Mouse (Mus musculus) neural tube, embryonic 14.5 days (tissue): Measurements from ENCODE around the gene Soat1. TPM values are rescaled to one million over a fixed set of nuclear protein-coding genes. Genes with fewer than 3 reads are reported as not detected.

Experiments
- ATAC-seq: fragments of 200-750 bp; cut with Nextera tagmentation; 2 replicates; pipeline ENCODE4 v1.8.0; 2017; ENCODE audit warnings: low read depth, mild to moderate bottlenecking, moderate TSS enrichment, moderate library complexity
- H3K27ac ChIP-seq: fragments of 300-500 bp; sonication (generic); 2 replicates; pipeline ENCODE4 v1.5.1; 2014; ENCODE audit warnings: low read depth, mild to moderate bottlenecking, control low read depth, low read length, moderate library complexity, mixed read lengths
- H3K27me3 ChIP-seq: fragments of 300-500 bp; sonication (generic); 2 replicates; pipeline ENCODE4 v1.6.1; 2014; ENCODE audit warnings: low read length; ENCODE audit not compliant: control insufficient read depth, insufficient read depth
- H3K36me3 ChIP-seq: fragments of 300-500 bp; sonication (generic); 2 replicates; pipeline ENCODE4 v1.6.1; 2014; ENCODE audit warnings: low read length, mixed read lengths; ENCODE audit not compliant: control insufficient read depth, insufficient read depth
- H3K4me1 ChIP-seq: fragments of 300-500 bp; sonication (generic); 2 replicates; pipeline ENCODE4 v1.6.1; 2014; ENCODE audit warnings: low read length; ENCODE audit not compliant: control insufficient read depth, insufficient read depth
- H3K4me2 ChIP-seq: fragments of 300-500 bp; sonication (generic); 2 replicates; pipeline ENCODE4 v1.6.1; 2014; ENCODE audit warnings: mild to moderate bottlenecking, low read depth, low read length, control low read depth
- H3K4me3 ChIP-seq: fragments of 300-500 bp; sonication (generic); 2 replicates; pipeline ENCODE4 v1.5.1; 2014; ENCODE audit warnings: low read depth, low read length, control low read depth, mixed read lengths
- H3K9ac ChIP-seq: fragments of 300-500 bp; sonication (generic); replicated peaks from 2 replicates; pipeline ENCODE4 v1.6.1; 2014; ENCODE audit warnings: low read depth, mild to moderate bottlenecking, control low read depth, low read length, mixed read lengths
- H3K9me3 ChIP-seq: fragments of 300-500 bp; sonication (generic); 2 replicates; pipeline ENCODE4 v1.6.1; 2016; ENCODE audit warnings: low read length; ENCODE audit not compliant: control insufficient read depth
- WGBS: fragments of 180-500 bp; shearing (Covaris S2); extraction: QIAGEN DNeasy Blood & Tissue Kit; methylation state at CpG from one replicate; pipeline ENCODE4 v1.1.7; 2014; 5-methylcytosine and 5-hydroxymethylcytosine counted together
- polyA plus RNA-seq: library from polyadenylated mRNA; unstranded; fragments of >200 nt; fragmentation: Nextera tagmentation; extraction: Ambion mirVana; gene quantifications from 2 replicates; pipeline ENCODE4 v1.2.1, GENCODE M21; 2014

Gene Soat1
- polyA plus RNA-seq, 1 experiment from 2014 or later, result 8.9 TPM

DNA sequence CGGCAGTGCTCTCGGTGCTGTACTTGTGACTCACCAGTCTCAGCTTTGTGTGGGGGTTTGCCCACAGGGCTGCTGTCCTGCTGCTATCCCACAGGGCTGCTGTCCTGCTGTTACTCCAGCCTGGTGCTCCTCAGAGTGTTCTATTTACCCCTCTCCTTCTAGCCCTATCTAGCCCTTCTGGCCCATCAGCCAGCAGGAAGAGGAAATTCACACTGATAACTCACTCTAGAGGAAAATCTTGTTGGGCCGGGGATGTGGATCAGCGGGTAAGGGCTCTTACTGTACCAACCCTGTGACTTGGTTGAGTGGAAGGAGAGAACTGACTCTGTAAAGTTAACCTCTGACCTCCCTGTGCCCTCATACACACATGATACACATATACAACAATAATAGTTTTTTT lies 81.0 kb downstream of the Soat1 start:
- H3K4me1 ChIP-seq, result no peaks in the 10 kb centered on the region
- H3K27me3 ChIP-seq, result no peaks in the 10 kb centered on the region
- no peak overlapping the region for H3K4me2 ChIP-seq
- no peak overlapping the region for H3K27ac ChIP-seq
- no peak for ATAC-seq
- no peaks in the 10 kb centered on the region for H3K9me3 ChIP-seq
- H3K36me3 ChIP-seq, result no peaks in the 10 kb centered on the region
- no peak overlapping the region for H3K9ac ChIP-seq
- 91% methylated on average over 4 of the region's 4 CpGs for WGBS
- no peak overlapping the region for H3K4me3 ChIP-seq

DNA sequence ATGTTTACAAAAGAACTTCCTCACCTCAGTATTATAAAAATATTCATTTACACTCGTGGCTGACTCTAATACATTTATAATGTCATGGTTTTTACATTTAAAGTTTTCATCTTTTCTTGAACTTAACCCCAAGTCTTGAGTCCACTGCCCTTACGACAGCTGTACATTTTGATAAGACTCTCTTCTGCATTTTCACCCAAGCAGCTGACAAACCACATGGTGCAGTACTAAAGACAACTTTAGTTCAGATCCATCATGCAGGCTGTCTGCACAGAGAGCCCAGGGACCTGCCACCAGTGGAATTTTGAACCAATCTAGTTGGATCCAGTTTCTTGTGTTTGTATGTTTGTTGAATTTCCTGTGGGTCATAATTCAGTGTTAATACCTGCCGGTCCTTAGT lies 87.3 kb downstream of the Soat1 start:
- Histone ChIP-seq H3K27me3 (no peaks in the 10 kb centered on the region), H3K4me1 (no peaks in the 10 kb centered on the region), H3K4me3 (no peak overlapping the region), H3K9ac (no peak overlapping the region), H3K4me2 (no peak overlapping the region), H3K27ac (no peak overlapping the region), H3K9me3 (no peaks in the 10 kb centered on the region), H3K36me3 (no peaks in the 10 kb centered on the region)
- 76% methylated on average over 3 of the region's 3 CpGs for WGBS
- ATAC-seq, result no peak

DNA sequence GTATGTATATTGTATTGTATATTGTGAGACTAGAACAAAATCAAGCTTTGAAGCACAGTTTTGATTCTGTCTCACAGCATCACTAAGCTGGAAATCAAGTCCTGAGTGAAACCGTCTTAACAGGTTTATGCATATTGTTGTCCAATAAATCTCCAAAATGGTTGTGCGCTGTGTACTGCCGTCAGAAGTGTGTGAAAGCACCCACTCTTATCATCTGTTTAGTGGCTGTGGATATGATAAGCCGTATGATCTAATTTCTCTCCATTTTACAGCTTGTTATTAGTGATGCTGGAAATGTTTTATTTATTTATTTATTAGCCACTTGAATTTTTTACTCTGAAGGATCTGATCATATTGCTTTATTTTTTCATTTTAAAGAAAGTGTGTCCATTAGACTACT lies 87.9 kb downstream of the Soat1 start:
- H3K27ac ChIP-seq, result no peak overlapping the region

DNA sequence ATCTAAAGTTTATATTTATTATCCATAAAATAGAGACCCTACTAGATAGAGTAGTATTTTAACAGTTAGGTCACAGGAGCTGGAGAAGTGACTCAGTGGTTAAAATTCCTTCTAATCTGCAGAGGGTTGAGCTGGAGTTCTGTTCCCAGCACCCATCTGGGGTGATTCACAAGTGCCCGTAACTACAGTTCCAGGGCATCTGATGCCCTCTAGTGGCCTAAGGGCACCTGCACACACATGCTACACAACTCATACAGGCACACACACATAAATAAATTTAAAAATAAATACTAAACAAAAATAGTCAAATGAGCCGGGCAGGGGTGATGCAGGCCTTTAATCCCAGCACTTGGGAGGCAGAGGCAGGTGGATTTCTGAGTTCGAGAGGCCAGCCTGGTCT lies 92.9 kb downstream of the Soat1 start:
- H3K4me2 ChIP-seq, result no peak overlapping the region
- H3K9me3 ChIP-seq, result no peaks in the 10 kb centered on the region
- no peak overlapping the region for H3K27ac ChIP-seq
- WGBS, result 90% methylated on average over 3 of the region's 3 CpGs
- H3K36me3 ChIP-seq, result no peaks in the 10 kb centered on the region
- no peaks in the 10 kb centered on the region for H3K4me1 ChIP-seq
- H3K9ac ChIP-seq, result no peak overlapping the region
- H3K4me3 ChIP-seq, result no peak overlapping the region
- H3K27me3 ChIP-seq, result no peaks in the 10 kb centered on the region
- no peak for ATAC-seq

More for the DNA sequence above, 87.9 kb downstream of the Soat1 start:
- Histone ChIP-seq H3K4me2 (no peak overlapping the region), H3K27me3 (no peaks in the 10 kb centered on the region), H3K4me3 (no peak overlapping the region), H3K9me3 (no peaks in the 10 kb centered on the region), H3K9ac (no peak overlapping the region), H3K4me1 (no peaks in the 10 kb centered on the region), H3K36me3 (no peaks in the 10 kb centered on the region)
- WGBS, result 90% methylated on average over 4 of the region's 4 CpGs
- no peak for ATAC-seq

Other genes with a start within 250 kb of the Soat1 start
- gene Tdrd5, start 170.7 kb downstream of the Soat1 start, polyA plus RNA-seq, result 1.1 and 2.7 TPM in 2 replicates
- gene Nphs2, start 163.6 kb downstream of the Soat1 start, polyA plus RNA-seq, result 0.19 TPM in 2 replicates
- gene Gm2000, start 108.3 kb downstream of the Soat1 start, polyA plus RNA-seq, result 560 and 566 TPM in 2 replicates
- 0.19 and 0.35 TPM in 2 replicates for gene Axdnd1, start 53.2 kb downstream of the Soat1 start, polyA plus RNA-seq
- gene Gm10031, start 49.7 kb upstream of the Soat1 start, polyA plus RNA-seq, result 0.90 and 0.97 TPM in 2 replicates
- 9.8 and 10.1 TPM in 2 replicates for gene Abl2, start 84.5 kb upstream of the Soat1 start, polyA plus RNA-seq
- gene Tor3a, start 200.0 kb upstream of the Soat1 start, polyA plus RNA-seq, result 1.8 and 3.2 TPM in 2 replicates
- gene Fam20b, start 244.8 kb upstream of the Soat1 start, polyA plus RNA-seq, result 28.5 and 37.2 TPM in 2 replicates